Mouse (Mus musculus): ENCODE results near the gene Npl. TPM values are rescaled to one million over a fixed set of nuclear protein-coding genes. Genes with fewer than 3 reads are reported as not detected.
A peak's percentile ranks its signal among the peaks of the same experiment; 100 is the strongest.

Npl gene
- polyA plus RNA-seq, 2 experiments: 3.1 to 8.4 TPM

DNA sequence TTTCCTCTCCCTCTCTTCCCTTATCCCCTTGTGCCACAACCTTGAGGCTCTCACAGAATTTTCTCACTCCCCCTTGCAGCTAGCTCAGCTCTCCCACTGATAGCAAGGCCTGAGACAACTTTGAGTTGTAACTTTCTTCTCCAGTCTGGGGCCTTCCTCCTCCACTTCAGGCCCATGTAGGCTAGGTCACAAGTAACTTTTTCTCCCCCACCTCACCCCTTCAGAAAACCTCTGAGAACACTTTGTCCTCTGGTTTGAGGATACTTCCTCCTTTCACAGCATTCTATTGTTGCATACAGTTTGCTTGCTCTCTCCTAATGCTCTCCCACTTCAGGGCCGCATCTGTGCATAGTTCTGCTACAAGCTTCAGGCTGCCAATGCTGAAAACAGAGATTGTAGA, 58.0 kb downstream of the Npl start:
- Histone ChIP-seq H3K4me2 (ENCODE audit: low read depth) (no peak overlapping the region), H3K27me3 (ENCODE audit: control insufficient read depth, insufficient read depth, low read length) (no peaks in the 10 kb centered on the region), H3K9ac (replicated peaks) (no peak overlapping the region), H3K4me1 (replicated peaks; ENCODE audit: control insufficient read depth in 2 of 2, insufficient read depth in 2 of 2, low read length in 1 of 2) (peaks cover 0 to 8% of the 10 kb centered on the region in 2 experiments; a peak in 2 of 4 replicates), H3K27ac (no peak overlapping the region), H3K4me3 (ENCODE audit: insufficient read depth in 1 of 2, low read depth in 2 of 2, low read length in 2 of 2) (no peak overlapping the region), H3K36me3 (replicated peaks; ENCODE audit: control insufficient read depth, insufficient read depth, low read depth) (no peaks in the 10 kb centered on the region), H3K9me3 (ENCODE audit: control insufficient read depth, low read length) (no peaks in the 10 kb centered on the region)
- DNase-seq (ENCODE audit: low read depth in 3 of 3, low spot score in 3 of 3): no peak
- WGBS (ENCODE audit: insufficient replicate concordance): 72% methylated on average over 1 of the region's 1 CpGs
- no peak for ATAC-seq (ENCODE audit: insufficient read depth)
- no peak for TF ChIP-seq CTCF (IDR thresholded peaks at IDR 0.05; ENCODE audit: low read depth)
- TF ChIP-seq EP300 (IDR thresholded peaks at IDR 0.05; ENCODE audit: low read depth): no peak

DNA sequence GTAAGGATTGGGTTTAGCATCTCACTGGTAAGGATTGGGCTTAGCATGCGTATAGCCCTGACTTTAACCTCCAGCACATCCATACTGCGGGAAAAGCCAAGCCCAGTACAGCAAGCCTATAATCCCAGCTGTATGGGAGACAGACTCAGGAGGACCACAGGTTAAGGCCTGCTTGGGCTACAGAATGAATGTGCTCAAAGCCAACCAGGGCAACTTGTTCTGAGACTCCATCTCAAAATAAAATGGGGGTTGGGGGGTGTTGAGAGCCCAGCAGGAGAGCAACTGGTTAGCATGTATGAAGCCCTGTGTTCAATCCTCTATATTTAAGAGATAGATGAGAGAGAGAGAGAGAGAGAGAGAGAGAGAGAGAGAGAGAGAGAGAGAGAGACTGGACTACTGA, 58.5 kb downstream of the Npl start:
- H3K36me3 ChIP-seq (replicated peaks; ENCODE audit: control insufficient read depth, insufficient read depth, low read depth): no peaks in the 10 kb centered on the region
- 66% methylated on average over 2 of the region's 2 CpGs for WGBS (ENCODE audit: insufficient replicate concordance)
- DNase-seq (ENCODE audit: low read depth in 3 of 3, low spot score in 3 of 3) (no peak), ATAC-seq (ENCODE audit: insufficient read depth) (no peak)
- H3K4me2 ChIP-seq (ENCODE audit: low read depth): no peak overlapping the region
- H3K27ac ChIP-seq: no peak overlapping the region
- H3K4me1 ChIP-seq (replicated peaks; ENCODE audit: control insufficient read depth in 2 of 2, insufficient read depth in 2 of 2, low read length in 1 of 2): peaks cover 1 to 8% of the 10 kb centered on the region in 2 experiments
- TF ChIP-seq CTCF (IDR thresholded peaks at IDR 0.05; ENCODE audit: low read depth) (no peak), EP300 (IDR thresholded peaks at IDR 0.05; ENCODE audit: low read depth) (no peak)
- no peak overlapping the region for H3K4me3 ChIP-seq (ENCODE audit: insufficient read depth in 1 of 2, low read depth in 2 of 2, low read length in 2 of 2)
- no peaks in the 10 kb centered on the region for H3K9me3 ChIP-seq (ENCODE audit: control insufficient read depth, low read length)
- no peaks in the 10 kb centered on the region for H3K27me3 ChIP-seq (ENCODE audit: control insufficient read depth, insufficient read depth, low read length)
- H3K9ac ChIP-seq (replicated peaks): no peak overlapping the region

DNA sequence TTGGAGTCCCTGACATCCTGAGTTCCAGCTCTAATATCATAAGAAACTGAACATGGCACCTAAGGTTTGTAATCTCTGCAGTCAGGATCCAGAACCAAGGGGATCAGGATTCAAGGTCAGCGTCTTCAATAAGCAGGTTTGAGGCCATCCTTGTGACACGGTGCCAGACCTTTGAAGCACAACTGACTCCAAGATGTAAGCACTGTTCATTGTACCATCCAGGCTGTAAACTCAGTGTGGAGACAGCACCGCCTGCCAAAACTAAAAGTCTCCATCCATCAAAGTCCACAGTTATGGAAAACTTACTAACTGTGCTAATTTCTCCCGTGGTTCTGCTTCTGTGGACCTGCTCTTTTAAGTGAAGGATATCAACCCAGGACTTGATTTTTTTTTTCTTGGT, 59.9 kb downstream of the Npl start:
- Histone ChIP-seq H3K9me3 (ENCODE audit: control insufficient read depth, low read length) (no peaks in the 10 kb centered on the region), H3K9ac (replicated peaks) (no peak overlapping the region), H3K4me1 (replicated peaks; ENCODE audit: control insufficient read depth in 2 of 2, insufficient read depth in 2 of 2, low read length in 1 of 2) (peaks cover 12 to 15% of the 10 kb centered on the region in 2 experiments), H3K36me3 (replicated peaks; ENCODE audit: control insufficient read depth, insufficient read depth, low read depth) (no peaks in the 10 kb centered on the region), H3K4me3 (ENCODE audit: insufficient read depth in 1 of 2, low read depth in 2 of 2, low read length in 2 of 2) (no peak overlapping the region), H3K27ac (no peak overlapping the region), H3K4me2 (ENCODE audit: low read depth) (no peak overlapping the region), H3K27me3 (ENCODE audit: control insufficient read depth, insufficient read depth, low read length) (no peaks in the 10 kb centered on the region)
- no peak for ATAC-seq (ENCODE audit: insufficient read depth)
- TF ChIP-seq CTCF (IDR thresholded peaks at IDR 0.05; ENCODE audit: low read depth) (no peak), EP300 (IDR thresholded peaks at IDR 0.05; ENCODE audit: low read depth) (no peak)
- WGBS (ENCODE audit: insufficient replicate concordance): 68% methylated on average over 4 of the region's 4 CpGs
- DNase-seq (ENCODE audit: low read depth in 3 of 3, low spot score in 3 of 3): no peak

DNA sequence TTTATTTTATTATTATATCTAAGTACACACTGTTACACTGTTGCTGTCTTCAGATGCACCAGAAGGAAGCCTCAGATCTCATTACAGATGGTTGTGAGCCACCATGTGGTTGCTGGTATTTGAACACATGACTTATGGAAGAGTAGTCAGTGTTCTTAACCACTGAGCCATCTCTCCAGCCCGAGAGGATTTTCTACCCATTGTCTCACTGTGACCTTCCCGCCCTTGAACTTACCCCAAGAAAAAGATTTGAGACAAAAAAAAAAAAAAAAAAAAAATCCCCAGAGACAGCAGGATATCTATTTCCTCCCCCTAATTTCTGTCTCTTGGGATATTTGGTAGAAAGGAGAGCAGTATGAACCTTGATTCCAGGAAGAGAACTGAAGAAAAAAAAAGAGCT, 60.3 kb downstream of the Npl start:
- ATAC-seq (ENCODE audit: insufficient read depth): no peak
- Histone ChIP-seq H3K9me3 (ENCODE audit: control insufficient read depth, low read length) (no peaks in the 10 kb centered on the region), H3K4me2 (ENCODE audit: low read depth) (no peak overlapping the region), H3K4me1 (replicated peaks; ENCODE audit: control insufficient read depth in 2 of 2, insufficient read depth in 2 of 2, low read length in 1 of 2) (peaks cover 16 to 19% of the 10 kb centered on the region in 2 experiments), H3K27me3 (ENCODE audit: control insufficient read depth, insufficient read depth, low read length) (no peaks in the 10 kb centered on the region), H3K4me3 (ENCODE audit: insufficient read depth in 1 of 2, low read depth in 2 of 2, low read length in 2 of 2) (no peak overlapping the region), H3K9ac (replicated peaks) (no peak overlapping the region), H3K36me3 (replicated peaks; ENCODE audit: control insufficient read depth, insufficient read depth, low read depth) (peaks cover 1% of the 10 kb centered on the region; the same call in 1 of the 2 replicates), H3K27ac (no peak overlapping the region)
- 32% methylated on average over 2 of the region's 2 CpGs for WGBS (ENCODE audit: insufficient replicate concordance)
- TF ChIP-seq CTCF (IDR thresholded peaks at IDR 0.05; ENCODE audit: low read depth) (no peak), EP300 (IDR thresholded peaks at IDR 0.05; ENCODE audit: low read depth) (no peak)
- DNase-seq (ENCODE audit: low read depth in 3 of 3, low spot score in 3 of 3): no peak

DNA sequence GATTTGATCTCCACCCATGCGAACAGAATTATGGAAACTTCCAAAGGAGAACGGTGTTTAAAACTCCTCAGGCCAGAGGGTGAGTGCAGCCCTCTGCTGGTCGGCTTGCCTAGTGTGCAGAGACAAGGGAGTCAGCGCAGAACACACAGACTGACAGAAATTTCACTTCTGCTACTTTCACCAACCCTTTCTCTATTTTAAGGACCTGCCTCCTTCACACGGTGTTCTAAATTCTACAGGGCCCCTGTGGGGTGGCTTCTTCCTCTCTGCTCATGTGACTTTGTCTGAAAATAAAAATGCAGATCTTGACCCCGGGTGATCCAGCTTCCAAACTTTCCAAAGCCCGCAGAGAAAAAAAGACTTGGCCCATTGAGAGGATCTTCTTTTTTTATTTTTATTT, 60.7 kb downstream of the Npl start:
- Histone ChIP-seq H3K9me3 (ENCODE audit: control insufficient read depth, low read length) (no peaks in the 10 kb centered on the region), H3K27ac (no peak overlapping the region), H3K9ac (replicated peaks) (no peak overlapping the region; the same call in 1 of the 2 replicates), H3K36me3 (replicated peaks; ENCODE audit: control insufficient read depth, insufficient read depth, low read depth) (peaks cover 5% of the 10 kb centered on the region), H3K27me3 (ENCODE audit: control insufficient read depth, insufficient read depth, low read length) (no peaks in the 10 kb centered on the region), H3K4me3 (ENCODE audit: insufficient read depth in 1 of 2, low read depth in 2 of 2, low read length in 2 of 2) (no peak overlapping the region), H3K4me2 (ENCODE audit: low read depth) (no peak overlapping the region), H3K4me1 (replicated peaks; ENCODE audit: control insufficient read depth in 2 of 2, insufficient read depth in 2 of 2, low read length in 1 of 2) (peaks cover 18 to 19% of the 10 kb centered on the region in 2 experiments)
- TF ChIP-seq EP300 (IDR thresholded peaks at IDR 0.05; ENCODE audit: low read depth) (no peak), CTCF (IDR thresholded peaks at IDR 0.05; ENCODE audit: low read depth) (peak; percentile 58)
- WGBS (ENCODE audit: insufficient replicate concordance): 28% methylated on average over 7 of the region's 7 CpGs
- no peak for DNase-seq (ENCODE audit: low read depth in 3 of 3, low spot score in 3 of 3)
- no peak for ATAC-seq (ENCODE audit: insufficient read depth)
